Mouse (Mus musculus) kidney, adult 2 months (tissue): ENCODE measurements around the gene Apbb1ip.

Source experiments
- CTCF ChIP-seq: fragments of 200-500 bp; conservative IDR thresholded peaks from 2 replicates; pipeline ENCODE4 v1.5.1; 2011; ENCODE audit warnings: low read depth, mild to moderate bottlenecking, control low read depth, low read length, moderate library complexity, mixed read lengths; ENCODE audit not compliant: insufficient read depth, insufficient read length
- POLR2A ChIP-seq: fragments of 200-500 bp; IDR thresholded peaks from one replicate; pipeline ENCODE4 v1.6.1; 2011; ENCODE audit warnings: low read depth, low read length, control low read depth

DNA sequence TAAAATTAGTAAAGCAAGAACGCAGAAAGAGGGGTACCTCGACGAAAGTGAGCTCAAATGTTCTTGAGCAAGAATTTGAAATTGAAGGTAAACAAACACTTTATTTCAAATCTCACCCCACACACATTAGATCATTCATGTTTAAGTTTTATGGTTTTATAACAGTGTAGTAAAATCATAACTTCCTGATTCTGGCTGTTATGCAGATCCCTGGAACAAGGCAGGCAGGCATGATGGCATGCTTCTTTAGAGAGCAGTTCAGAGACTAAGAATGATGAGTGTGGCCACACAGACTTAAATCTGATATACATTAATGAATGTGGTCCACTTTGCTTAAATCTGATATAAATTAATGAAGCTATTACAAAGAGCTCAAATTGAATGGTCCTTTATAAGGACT lies 102.7 kb downstream of the Apbb1ip start:
- no peak for TF ChIP-seq CTCF
- TF ChIP-seq POLR2A: no peak
